In genomic region chr2:32362817-32363340, GRCm38 (mm10) we compare ENCODE assay signal across 8 mouse cellular contexts. TPM values are rescaled to one million over a fixed set of nuclear protein-coding genes. Genes with fewer than 3 reads are reported as not detected.
A peak's percentile ranks its signal among the peaks of the same experiment; 100 is the strongest.
DNase-seq lines count a peak whose midpoint lies in the region; ATAC-seq lines count a peak whose summit lies in the region.

No protein-coding gene starts in this region.

- H3K9ac ChIP-seq in hindbrain, embryonic 11.5 days (ENCODE audit: low read depth, low read length) = peak overlapping the region; percentile 85

- peak overlapping the region; percentile 85 for H3K4me3 ChIP-seq in hindbrain, embryonic 11.5 days (ENCODE audit: low read depth, low read length)

- peaks cover 4% of the 10 kb centered on the region for H3K27me3 ChIP-seq in hindbrain, embryonic 11.5 days (ENCODE audit: control insufficient read depth, insufficient read depth, low read length)

- under 1% methylated on average over 53 of the region's 53 CpGs for WGBS in hindbrain, embryonic 11.5 days

- H3K27ac ChIP-seq in hindbrain, embryonic 11.5 days (ENCODE audit: low read depth, low read length) = peak overlapping the region; percentile 56

- peaks cover 7% of the 10 kb centered on the region for H3K36me3 ChIP-seq in hindbrain, embryonic 11.5 days (ENCODE audit: control insufficient read depth, insufficient read depth, low read length)

- peak overlapping the region; percentile 87 for H3K4me2 ChIP-seq in hindbrain, embryonic 11.5 days (replicated peaks; ENCODE audit: low read depth, low read length)

- peak; percentile 68 for ATAC-seq in frontal cortex, adult (ENCODE audit: low TSS enrichment)
- ATAC-seq in hindbrain, embryonic 11.5 days (ENCODE audit: low FRiP score) = peak; percentile 84

- peak; percentile 66 for DNase-seq in MEL-GATA-1-ER (ENCODE audit: extremely low read depth, low read depth)
- peak; percentile 95 for DNase-seq in cerebellum, adult 8-10 months
- peak; percentile 94 for DNase-seq in hindbrain, embryonic 11.5 days (ENCODE audit: low spot score)
- peak; percentile 90 to 91 for DNase-seq in layer of hippocampus, postnatal 25 days (ENCODE audit: extremely low spot score in 1 of 2, low spot score in 1 of 2)
- peak; percentile 93 for DNase-seq in lung, postnatal 25 days (ENCODE audit: low spot score)
- DNase-seq in retina, adult 2 months (ENCODE audit: low read depth, low spot score) = peak; percentile 80
- DNase-seq in thymus, postnatal 25 days = peak; percentile 88

- no peaks in the 10 kb centered on the region for H3K9me3 ChIP-seq in hindbrain, embryonic 11.5 days (ENCODE audit: control insufficient read depth, low read length)

- H3K4me1 ChIP-seq in hindbrain, embryonic 11.5 days (replicated peaks; ENCODE audit: control insufficient read depth, insufficient read depth, low read length) = peaks cover 4% of the 10 kb centered on the region; the same call in 1 of the 2 replicates

RNA-seq across cellular contexts. Expression of gene Dnm1, which starts 9.7 kb away (rescaled TPM):
- 17.4 and 22.6 TPM in 2 replicates for polyA plus RNA-seq in hindbrain, embryonic 11.5 days (2014; fragmentation: Nextera tagmentation; extraction: Ambion mirVana)
- total RNA-seq in layer of hippocampus, postnatal 25 days (2021) = 1,000 to 10,000 TPM; 1,309 to 1,323 TPM

RNA-seq across cellular contexts. Expression of gene Ciz1, which starts 10.8 kb away (rescaled TPM):
- polyA plus RNA-seq in hindbrain, embryonic 11.5 days (2014; fragmentation: Nextera tagmentation; extraction: Ambion mirVana) = 42.4 and 49.0 TPM in 2 replicates
- 10 to 100 TPM; 56.1 to 85.3 TPM for total RNA-seq in layer of hippocampus, postnatal 25 days (2021)

RNA-seq across cellular contexts. Expression of gene 1110008P14Rik, which starts 18.9 kb away (rescaled TPM):
- polyA plus RNA-seq in hindbrain, embryonic 11.5 days (2014; fragmentation: Nextera tagmentation; extraction: Ambion mirVana) = 62.1 and 62.7 TPM in 2 replicates
- total RNA-seq in layer of hippocampus, postnatal 25 days (2021) = 100 to 1,000 TPM; 194 to 197 TPM

RNA-seq across cellular contexts. Expression of gene Lcn2, which starts 25.2 kb away (rescaled TPM):
- polyA plus RNA-seq in hindbrain, embryonic 11.5 days (2014; fragmentation: Nextera tagmentation; extraction: Ambion mirVana) = 0.19 TPM in 1 of 2 replicates, not detected in the other
- under 1 TPM; 0.56 to 0.81 TPM for total RNA-seq in layer of hippocampus, postnatal 25 days (2021)

RNA-seq across cellular contexts. Expression of gene Ptges2, which starts 32.8 kb away (rescaled TPM):
- polyA plus RNA-seq in hindbrain, embryonic 11.5 days (2014; fragmentation: Nextera tagmentation; extraction: Ambion mirVana) = 30.2 and 30.8 TPM in 2 replicates
- total RNA-seq in layer of hippocampus, postnatal 25 days (2021) = 10 to 100 TPM; 40.1 to 41.9 TPM

Comparison
In these comparisons a context has a peak if more than half of its experiments do, and no peak if none do; other contexts are left out.
1. Peak in every context shown above with its lines: DNase-seq, ATAC-seq, H3K4me3 ChIP-seq and H3K27ac ChIP-seq.